Mouse (Mus musculus) lung, postnatal 25 days (tissue): ENCODE data around the gene Fam20a.

Source experiments
- DNase-seq: peaks from one replicate; pipeline ENCODE4 v3.0.0; 2022; ENCODE audit warnings: low spot score

Gene Fam20a

GRCm38 (mm10) chr11:109721781-109722446 lies at the start of gene Fam20a:
Fam20a (minus strand) TSS chr11:109722279.
- DNase-seq, result peak; percentile 44

GRCm38 (mm10) chr11:109771381-109771780 lies 49.3 kb upstream of the Fam20a start:
- no peak for DNase-seq

GRCm38 (mm10) chr11:109770185-109770584 lies 48.1 kb upstream of the Fam20a start:
- no peak for DNase-seq

DNA sequence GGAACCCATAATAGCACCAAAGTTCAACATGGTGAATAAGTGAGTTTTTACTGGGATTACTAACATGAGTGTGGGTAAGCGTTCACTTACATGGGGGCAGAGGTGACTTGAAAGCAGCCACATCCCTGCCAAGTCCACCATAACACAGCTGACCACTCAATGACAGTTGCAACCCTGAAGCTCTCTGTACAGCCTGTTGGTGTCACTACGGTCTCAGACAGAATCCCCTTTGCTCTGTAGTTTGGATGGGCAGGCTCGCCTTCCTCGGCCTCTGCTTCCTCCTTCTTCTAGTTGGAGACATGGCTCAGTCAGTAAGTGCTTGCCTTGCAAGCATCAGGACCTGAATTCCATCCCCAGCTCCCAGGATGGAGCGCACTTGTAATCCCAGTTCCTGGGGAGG lies 47.0 kb upstream of the Fam20a start:
- no peak for DNase-seq

DNA sequence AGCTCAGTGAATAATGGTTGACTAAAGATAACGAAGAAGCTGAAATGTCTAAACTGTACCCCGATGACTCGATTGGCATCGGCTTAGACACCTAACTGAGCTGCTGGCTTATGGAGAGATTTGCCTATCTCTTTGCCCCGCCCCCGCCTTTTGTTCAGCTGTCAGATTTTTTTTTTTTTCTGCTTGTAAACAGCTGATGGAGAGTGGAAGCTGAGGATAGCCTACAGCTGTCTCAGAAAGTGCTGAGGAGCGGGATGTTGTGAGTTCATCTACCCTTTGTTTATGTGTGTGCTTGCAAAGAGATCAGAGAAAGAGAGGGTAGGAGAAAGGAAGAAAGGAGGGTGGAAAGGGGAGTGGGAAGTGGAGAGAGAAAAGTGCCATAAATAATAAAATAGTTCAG lies 38.0 kb upstream of the Fam20a start:
- no peak for DNase-seq

GRCm38 (mm10) chr11:109758616-109759215 lies 36.6 kb upstream of the Fam20a start:
- peak; percentile 23 for DNase-seq

GRCm38 (mm10) chr11:109754105-109754602 lies 32.1 kb upstream of the Fam20a start:
- peak; percentile 32 for DNase-seq

DNA sequence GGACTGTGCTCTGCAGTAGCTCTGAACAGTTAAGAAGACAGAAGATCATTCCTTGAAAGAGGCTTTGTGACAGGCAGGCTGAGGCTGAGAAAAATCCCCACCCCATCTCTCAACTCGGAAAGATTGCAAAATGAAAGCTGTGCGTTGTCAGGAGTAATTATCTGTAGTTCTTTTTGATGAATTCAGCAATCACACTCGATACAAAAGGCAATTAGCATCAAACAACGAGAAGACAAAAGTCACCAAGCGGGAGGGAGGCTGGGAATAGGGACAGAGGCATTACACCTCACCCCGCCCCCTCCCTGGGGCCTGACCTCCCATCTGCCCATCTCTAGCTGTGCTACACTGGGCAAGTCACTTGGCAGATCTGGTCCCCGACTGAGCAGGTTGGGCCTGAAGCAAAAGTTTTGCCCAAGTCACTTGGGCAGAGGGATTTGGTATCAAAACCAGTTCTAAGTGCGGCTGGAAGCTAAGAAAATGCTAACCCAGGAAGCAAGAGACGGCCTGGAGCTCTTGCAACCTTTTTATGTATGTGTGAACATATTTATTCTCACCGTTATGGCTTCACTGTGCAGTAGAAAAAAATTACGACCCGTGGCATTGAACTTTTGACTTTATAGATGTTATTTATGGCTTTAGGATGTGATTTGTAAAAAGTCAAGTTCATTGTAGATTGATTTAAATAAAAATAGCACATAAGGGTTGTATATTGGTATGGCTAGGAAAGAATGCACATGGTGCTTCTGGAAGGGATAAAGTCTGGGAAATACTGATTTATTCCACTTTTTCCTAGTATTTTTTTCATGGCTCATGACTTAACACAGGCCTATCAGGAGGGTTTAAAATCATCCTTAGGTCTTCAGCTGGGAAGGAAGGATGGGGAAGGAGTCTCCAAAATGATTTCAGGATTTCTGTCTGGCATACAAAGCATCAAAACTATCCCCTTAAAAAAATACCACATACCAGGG lies 29.8 kb upstream of the Fam20a start:
- DNase-seq, result no peak

- DNase-seq, result no peak
Measured at GRCm38 (mm10) chr11:109745210-109745609, 23.1 kb upstream of the Fam20a start.

GRCm38 (mm10) chr11:109737967-109738366 lies 15.9 kb upstream of the Fam20a start:
- DNase-seq, result no peak

DNA sequence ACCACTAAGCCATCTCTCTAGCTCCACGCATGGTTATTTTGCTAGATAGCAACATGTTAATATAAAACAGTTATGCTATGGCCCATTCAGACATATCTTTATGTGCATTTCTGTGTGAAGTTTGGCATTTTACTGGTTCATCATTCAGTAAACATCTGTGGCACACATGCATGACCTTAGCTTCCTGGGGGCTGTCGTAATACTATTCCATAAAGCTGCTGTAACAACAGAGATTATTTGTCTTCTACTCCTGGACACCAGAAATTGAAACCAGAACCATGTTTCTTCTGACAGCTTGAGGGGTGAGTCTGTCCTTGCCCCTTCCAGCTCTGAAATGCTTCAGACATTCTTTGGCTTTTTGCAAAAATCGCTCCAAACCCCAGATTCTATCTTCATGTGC lies 14.3 kb upstream of the Fam20a start:
- no peak for DNase-seq

DNA sequence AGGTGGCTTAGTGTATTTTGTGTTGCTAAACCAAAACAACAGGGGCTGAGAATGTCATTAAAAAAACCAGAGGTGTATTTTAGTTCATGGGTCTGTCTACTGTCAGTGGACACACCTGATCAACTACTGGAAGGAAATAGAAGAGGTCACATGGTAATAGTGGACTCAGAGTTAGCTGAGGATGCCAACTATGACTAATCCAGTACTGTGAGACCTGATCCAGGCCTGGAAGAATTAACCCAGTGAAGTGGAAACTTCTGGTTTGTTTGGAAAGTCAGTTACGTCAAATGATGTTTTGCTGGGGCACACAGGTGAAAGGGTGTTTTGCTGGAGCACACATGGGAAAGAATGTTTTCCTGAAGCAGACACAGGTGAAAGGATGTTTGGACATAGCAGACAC lies 12.3 kb upstream of the Fam20a start:
- DNase-seq, result no peak

DNA sequence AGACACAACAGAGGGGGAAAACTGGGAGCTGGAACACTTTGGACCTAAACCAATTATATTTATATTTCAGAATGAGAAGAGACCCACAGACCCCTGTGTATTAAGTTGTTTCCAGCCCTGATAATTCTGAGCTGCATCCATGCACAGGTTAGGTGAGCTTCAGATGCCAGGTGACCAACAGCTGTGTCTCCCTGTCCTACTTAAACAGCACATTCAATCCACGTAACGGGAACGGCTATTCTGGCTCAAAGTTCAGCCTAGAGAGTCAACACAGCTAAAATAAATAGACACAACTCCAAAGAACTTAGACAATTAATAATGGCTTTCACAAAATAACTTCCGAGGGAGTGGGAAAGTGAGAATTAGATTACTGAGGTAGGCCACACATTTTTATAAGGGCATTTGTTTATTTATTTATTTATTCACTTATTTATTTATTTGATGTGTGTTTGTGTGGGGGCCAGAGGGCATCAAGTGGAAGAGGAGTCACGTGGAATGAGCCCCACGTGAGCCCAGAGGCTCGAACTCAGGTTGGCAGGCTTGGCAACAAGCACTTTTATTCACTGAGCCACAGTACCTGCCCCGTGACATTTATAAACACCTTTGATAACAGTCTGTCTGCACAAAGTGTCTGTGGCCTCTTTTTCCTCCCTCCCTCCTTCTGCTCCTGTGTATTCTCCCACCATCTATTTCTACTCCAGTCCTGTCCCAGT lies 10.8 kb upstream of the Fam20a start:
- DNase-seq, result no peak

GRCm38 (mm10) chr11:109728371-109728770 lies 6.3 kb upstream of the Fam20a start:
- DNase-seq, result no peak

- peak; percentile 50 for DNase-seq
Measured at GRCm38 (mm10) chr11:109722711-109723110, 632 bp upstream of the Fam20a start.

DNA sequence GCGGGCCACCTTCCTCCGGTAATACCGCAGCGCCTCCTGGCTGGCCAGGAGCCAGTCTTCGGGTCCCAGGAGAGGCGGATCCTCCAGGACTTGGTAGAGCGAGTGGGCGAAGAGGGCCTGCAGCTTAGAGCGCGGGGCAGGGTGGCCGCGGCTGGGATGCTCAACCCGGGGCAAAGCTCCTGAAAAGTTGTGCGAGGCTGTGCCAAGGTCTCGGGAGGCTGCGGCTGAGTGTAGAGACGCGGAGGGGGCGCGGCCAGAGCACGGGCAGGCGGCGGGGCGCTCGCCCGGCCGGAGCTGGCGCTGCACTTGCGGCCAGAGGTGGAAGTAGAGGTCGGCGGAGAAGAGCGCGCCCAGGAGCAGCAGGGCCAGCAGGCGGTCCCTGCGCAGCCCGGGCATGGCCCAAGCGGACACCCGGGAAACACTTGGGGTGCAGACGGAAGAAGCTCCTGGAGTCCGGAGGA lies 729 bp downstream of the Fam20a start:
- DNase-seq, result no peak

GRCm38 (mm10) chr11:109720809-109721319 lies 1.2 kb downstream of the Fam20a start:
- peak; percentile 41 for DNase-seq

- no peak for DNase-seq
Measured at GRCm38 (mm10) chr11:109719399-109719798, 2.7 kb downstream of the Fam20a start.

- no peak for DNase-seq
Measured at GRCm38 (mm10) chr11:109717966-109718895, 3.8 kb downstream of the Fam20a start.

DNA sequence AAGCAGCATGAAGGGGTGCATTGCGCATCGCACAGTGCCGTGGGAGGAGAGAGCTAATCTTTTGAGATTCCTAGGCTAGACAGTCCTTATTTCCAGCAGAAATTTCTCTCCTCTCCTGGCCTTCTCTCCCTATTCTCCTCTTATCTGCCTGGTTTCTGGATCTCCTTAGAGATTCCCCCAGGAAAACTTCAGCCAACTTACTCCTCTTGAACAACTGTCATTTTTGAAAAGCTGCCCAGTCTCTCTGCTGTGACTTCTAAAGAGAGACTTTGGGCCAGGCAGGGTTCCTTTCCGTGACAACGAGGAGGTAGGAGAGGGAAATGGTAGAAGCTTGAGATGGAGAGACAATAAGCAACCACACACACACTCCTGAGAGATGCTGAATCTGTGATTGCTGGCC lies 4.6 kb downstream of the Fam20a start:
- DNase-seq, result no peak
